Mouse (Mus musculus): ENCODE results near the gene Iqgap2. TPM values are rescaled to one million over a fixed set of nuclear protein-coding genes. Genes with fewer than 3 reads are reported as not detected.

Gene Iqgap2
- total and polyA plus RNA-seq, 3 experiments: 0.27 to 0.32 TPM; not detected in 1

- H3K27ac ChIP-seq (ENCODE audit: control insufficient read depth, low read depth, low read length): no peak overlapping the region
- H3K4me3 ChIP-seq (ENCODE audit: control insufficient read depth in 1 of 2, insufficient read depth in 1 of 2, low read depth in 2 of 2, low read length in 2 of 2): no peak overlapping the region
- TF ChIP-seq MAZ (IDR thresholded peaks at IDR 0.05; ENCODE audit: low read depth, low read length) (no peak), CHD2 (IDR thresholded peaks at IDR 0.05; ENCODE audit: low read length) (no peak), CHD1 (IDR thresholded peaks at IDR 0.05; ENCODE audit: low read depth, low read length) (no peak), POLR2AphosphoS5 (IDR thresholded peaks at IDR 0.05; ENCODE audit: borderline replicate concordance, low read depth, low read length) (no peak), TCF12 (IDR thresholded peaks at IDR 0.05; ENCODE audit: low read depth, low read length) (no peak), CTCF (IDR thresholded peaks at IDR 0.05 in 2 of 3, conservative IDR thresholded peaks at IDR 0.05 in 1 of 3; ENCODE audit: control insufficient read depth in 1 of 3, insufficient read depth in 1 of 3, low read depth in 2 of 3, low read length in 3 of 3, poor library complexity in 1 of 3, severe bottlenecking in 1 of 3) (no peak), MEF2A (IDR thresholded peaks at IDR 0.05; ENCODE audit: extremely low read depth, insufficient replicate concordance, low read depth, low read length, poor library complexity, severe bottlenecking) (no peak), ELF1 (IDR thresholded peaks at IDR 0.05; ENCODE audit: low read depth, low read length) (no peak), ZKSCAN1 (IDR thresholded peaks at IDR 0.05; ENCODE audit: low read depth, low read length) (no peak), SMC3 (IDR thresholded peaks at IDR 0.05; ENCODE audit: low read depth, low read length) (no peak), MAX (IDR thresholded peaks at IDR 0.05; ENCODE audit: low read length) (no peak), ZNF384 (IDR thresholded peaks at IDR 0.05; ENCODE audit: low read depth, low read length) (no peak), USF2 (IDR thresholded peaks at IDR 0.05; ENCODE audit: borderline replicate concordance in 1 of 2, insufficient read depth in 1 of 2, low read depth in 1 of 2, low read length in 2 of 2) (no peak), RAD21 (IDR thresholded peaks at IDR 0.05; ENCODE audit: low read depth, low read length) (no peak), POLR2AphosphoS2 (IDR thresholded peaks at IDR 0.05; ENCODE audit: low read length) (no peak)
- no peak for DNase-seq (ENCODE audit: low read depth, low spot score)
- H3K27me3 ChIP-seq (ENCODE audit: control insufficient read depth in 1 of 2, insufficient read depth in 2 of 2, low read length in 2 of 2): no peaks in the 10 kb centered on the region; a peak in 1 of 4 replicates
- H3K4me1 ChIP-seq (ENCODE audit: control insufficient read depth in 1 of 2, insufficient read depth in 2 of 2, low read length in 2 of 2): no peaks in the 10 kb centered on the region
- H3K79me2 ChIP-seq (ENCODE audit: control insufficient read depth, insufficient read depth, low read length, poor library complexity): no peaks in the 10 kb centered on the region
- H3K9me3 ChIP-seq (replicated peaks; ENCODE audit: insufficient read depth, low read length): no peaks in the 10 kb centered on the region
- no peaks in the 10 kb centered on the region for H3K36me3 ChIP-seq (ENCODE audit: control insufficient read depth in 1 of 2, insufficient read depth in 2 of 2, low read length in 2 of 2)
- no peak overlapping the region for H3K9ac ChIP-seq (ENCODE audit: control insufficient read depth, low read depth, low read length, poor library complexity, severe bottlenecking)
These were observed 116.6 kb downstream of the Iqgap2 start for GRCm38 (mm10) chr13:95774966-95775696.

- TF ChIP-seq NELFE (IDR thresholded peaks at IDR 0.05; ENCODE audit: low read depth, low read length) (no peak), USF1 (IDR thresholded peaks at IDR 0.05; ENCODE audit: low read depth, low read length) (no peak), POLR2A (IDR thresholded peaks at IDR 0.05; ENCODE audit: control insufficient read depth in 1 of 2, insufficient read depth in 1 of 2, low read depth in 1 of 2, low read length in 2 of 2, poor library complexity in 1 of 2) (no peak), RCOR1 (IDR thresholded peaks at IDR 0.05; ENCODE audit: low read depth, low read length) (no peak), MYC (IDR thresholded peaks at IDR 0.05; ENCODE audit: low read depth, low read length) (no peak), BHLHE40 (IDR thresholded peaks at IDR 0.05; ENCODE audit: borderline replicate concordance, low read depth, low read length) (no peak), TCF12 (IDR thresholded peaks at IDR 0.05; ENCODE audit: low read depth, low read length) (no peak), MAX (IDR thresholded peaks at IDR 0.05; ENCODE audit: low read length) (no peak), POLR2AphosphoS2 (IDR thresholded peaks at IDR 0.05; ENCODE audit: low read length) (no peak), SMC3 (IDR thresholded peaks at IDR 0.05; ENCODE audit: low read depth, low read length) (no peak), NRF1 (IDR thresholded peaks at IDR 0.05; ENCODE audit: insufficient read depth, low read depth, low read length, poor library complexity, severe bottlenecking) (no peak), USF2 (IDR thresholded peaks at IDR 0.05; ENCODE audit: borderline replicate concordance in 1 of 2, insufficient read depth in 1 of 2, low read depth in 1 of 2, low read length in 2 of 2) (no peak), MAFK (IDR thresholded peaks at IDR 0.05; ENCODE audit: borderline replicate concordance, low read depth, low read length) (no peak), RAD21 (IDR thresholded peaks at IDR 0.05; ENCODE audit: low read depth, low read length) (no peak), TBP (IDR thresholded peaks at IDR 0.05; ENCODE audit: low read depth, low read length) (no peak), JUND (IDR thresholded peaks at IDR 0.05; ENCODE audit: low read depth, low read length) (no peak), CHD1 (IDR thresholded peaks at IDR 0.05; ENCODE audit: low read depth, low read length) (no peak), MYB (IDR thresholded peaks at IDR 0.05; ENCODE audit: low read depth, low read length) (no peak), MXI1 (IDR thresholded peaks at IDR 0.05; ENCODE audit: low read depth, low read length) (no peak), E2F4 (IDR thresholded peaks at IDR 0.05; ENCODE audit: borderline replicate concordance, low read depth, low read length) (no peak)
- H3K36me3 ChIP-seq (ENCODE audit: control insufficient read depth in 1 of 2, insufficient read depth in 2 of 2, low read length in 2 of 2): no peaks in the 10 kb centered on the region
- H3K4me3 ChIP-seq (ENCODE audit: control insufficient read depth in 1 of 2, insufficient read depth in 1 of 2, low read depth in 2 of 2, low read length in 2 of 2): no peak overlapping the region
- H3K27me3 ChIP-seq (ENCODE audit: control insufficient read depth in 1 of 2, insufficient read depth in 2 of 2, low read length in 2 of 2): peaks cover 0 to 1% of the 10 kb centered on the region in 2 experiments; a peak in 2 of 4 replicates
- H3K79me2 ChIP-seq (ENCODE audit: control insufficient read depth, insufficient read depth, low read length, poor library complexity): no peaks in the 10 kb centered on the region
- H3K9ac ChIP-seq (ENCODE audit: control insufficient read depth, low read depth, low read length, poor library complexity, severe bottlenecking): no peak overlapping the region
- H3K9me3 ChIP-seq (replicated peaks; ENCODE audit: insufficient read depth, low read length): no peaks in the 10 kb centered on the region
- H3K27ac ChIP-seq (ENCODE audit: control insufficient read depth, low read depth, low read length): no peak overlapping the region
- DNase-seq (ENCODE audit: low read depth, low spot score): no peak
- no peaks in the 10 kb centered on the region for H3K4me1 ChIP-seq (ENCODE audit: control insufficient read depth in 1 of 2, insufficient read depth in 2 of 2, low read length in 2 of 2)
These were observed 126.7 kb downstream of the Iqgap2 start for GRCm38 (mm10) chr13:95765017-95765416.
